Mouse (Mus musculus): ENCODE results near the gene Def6. TPM values are rescaled to one million over a fixed set of nuclear protein-coding genes. Genes with fewer than 3 reads are reported as not detected.

Def6 gene
- polyA plus RNA-seq, 1 experiment, result 3.4 TPM

GRCm38 (mm10) chr17:28223561-28224391 lies 16.2 kb downstream of the Def6 start:
- no peaks in the 10 kb centered on the region for H3K36me3 ChIP-seq (ENCODE audit: control insufficient read depth, insufficient read depth)
- H3K27me3 ChIP-seq (ENCODE audit: control insufficient read depth, insufficient read depth, insufficient read length), result no peaks in the 10 kb centered on the region
- peak overlapping the region; percentile 21 for H3K4me3 ChIP-seq
- peak overlapping the region; percentile 11 for H3ac ChIP-seq (ENCODE audit: control insufficient read depth, insufficient read length)
- TF ChIP-seq SRF (IDR thresholded peaks at IDR 0.05; ENCODE audit: control insufficient read depth, insufficient read length, low read depth) (no peak), POLR2A (IDR thresholded peaks at IDR 0.05; ENCODE audit: insufficient read length, low read depth) (peak; percentile 65), USF1 (IDR thresholded peaks at IDR 0.05; ENCODE audit: low read depth) (no peak), MYOD1 (IDR thresholded peaks at IDR 0.05; ENCODE audit: control insufficient read depth in 1 of 3, insufficient read length in 2 of 3, low read depth in 2 of 3) (peak in 2 of 3 experiments; percentile 58 to 81), MYOG (IDR thresholded peaks at IDR 0.05; ENCODE audit: control insufficient read depth in 1 of 3, insufficient read depth in 1 of 3, insufficient read length in 2 of 3, low read depth in 2 of 3) (peak; percentile 23 to 72 (median 69)), POLR2AphosphoS2 (IDR thresholded peaks at IDR 0.05; ENCODE audit: insufficient read length, low read depth) (peak; percentile 51)
- H3K4me2 ChIP-seq (ENCODE audit: low read depth), result peak overlapping the region; percentile 78
- no peaks in the 10 kb centered on the region for H3K79me2 ChIP-seq (ENCODE audit: control insufficient read depth, insufficient read depth)

DNA sequence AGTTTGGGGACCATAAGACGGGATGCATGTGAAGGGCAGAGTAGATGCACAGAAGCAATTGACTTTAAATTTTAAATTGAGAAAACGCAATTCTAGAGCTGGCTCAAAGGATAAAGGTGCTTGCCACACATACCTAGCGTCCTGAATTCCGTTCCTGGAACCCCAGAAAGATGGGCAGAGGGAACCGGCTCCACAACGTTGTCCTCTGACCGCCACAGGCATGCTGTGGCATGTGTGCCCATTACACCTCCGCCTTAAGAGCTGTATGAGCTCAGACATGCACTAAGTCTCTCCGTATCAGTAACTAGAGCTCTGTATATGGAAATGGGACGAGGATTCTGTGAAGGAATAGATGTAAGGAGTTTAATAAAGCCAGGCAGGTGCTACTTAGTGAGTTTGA lies 17.0 kb downstream of the Def6 start:
- H3ac ChIP-seq (ENCODE audit: control insufficient read depth, insufficient read length), result no peak overlapping the region
- no peak overlapping the region for H3K4me3 ChIP-seq
- no peaks in the 10 kb centered on the region for H3K27me3 ChIP-seq (ENCODE audit: control insufficient read depth, insufficient read depth, insufficient read length)
- no peaks in the 10 kb centered on the region for H3K79me2 ChIP-seq (ENCODE audit: control insufficient read depth, insufficient read depth)
- H3K4me2 ChIP-seq (ENCODE audit: low read depth), result peak overlapping the region; percentile 29
- TF ChIP-seq CEBPB (IDR thresholded peaks at IDR 0.05; ENCODE audit: insufficient read depth, poor library complexity, severe bottlenecking) (no peak), MYOD1 (IDR thresholded peaks at IDR 0.05; ENCODE audit: control insufficient read depth in 1 of 3, insufficient read length in 2 of 3, low read depth in 2 of 3) (no peak), TCF12 (IDR thresholded peaks at IDR 0.05; ENCODE audit: insufficient read depth, poor library complexity, severe bottlenecking) (no peak), USF1 (IDR thresholded peaks at IDR 0.05; ENCODE audit: low read depth) (no peak), E2F4 (IDR thresholded peaks at IDR 0.05; ENCODE audit: insufficient read depth) (no peak), MYOG (IDR thresholded peaks at IDR 0.05; ENCODE audit: control insufficient read depth in 1 of 3, insufficient read depth in 1 of 3, insufficient read length in 2 of 3, low read depth in 2 of 3) (no peak), POLR2A (IDR thresholded peaks at IDR 0.05; ENCODE audit: insufficient read length, low read depth) (no peak), REST (IDR thresholded peaks at IDR 0.05; ENCODE audit: insufficient read depth, insufficient read length) (no peak), POLR2AphosphoS2 (IDR thresholded peaks at IDR 0.05; ENCODE audit: insufficient read length, low read depth) (no peak), TCF3 (IDR thresholded peaks at IDR 0.05; ENCODE audit: insufficient read length, low read depth) (no peak), MAX (IDR thresholded peaks at IDR 0.05; ENCODE audit: low read depth) (no peak), SRF (IDR thresholded peaks at IDR 0.05; ENCODE audit: control insufficient read depth, insufficient read length, low read depth) (no peak)
- no peaks in the 10 kb centered on the region for H3K36me3 ChIP-seq (ENCODE audit: control insufficient read depth, insufficient read depth)

DNA sequence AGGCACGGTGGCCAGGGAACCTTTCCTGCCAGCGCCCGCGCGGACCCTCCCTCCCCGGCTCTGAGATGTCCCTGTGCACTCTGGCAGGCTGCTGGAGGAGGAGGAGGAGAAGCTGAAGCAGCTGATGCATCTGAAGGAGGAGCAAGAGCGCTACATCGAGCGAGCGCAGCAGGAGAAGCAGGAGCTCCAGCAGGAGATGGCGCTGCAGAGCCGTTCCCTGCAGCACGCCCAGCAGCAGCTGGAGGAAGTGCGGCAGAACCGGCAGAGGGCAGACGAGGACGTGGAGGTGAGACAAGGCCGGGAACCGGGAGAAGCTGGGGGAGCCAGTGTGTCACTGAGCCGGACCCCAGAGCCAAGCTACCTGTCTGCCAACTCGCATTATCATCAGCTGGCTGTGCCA lies 18.4 kb downstream of the Def6 start:
- H3K4me3 ChIP-seq, result no peak overlapping the region

GRCm38 (mm10) chr17:28230486-28230885 lies 22.9 kb downstream of the Def6 start:
- Histone ChIP-seq H3K79me2 (ENCODE audit: control insufficient read depth, insufficient read depth) (peaks cover 27% of the 10 kb centered on the region), H3K4me3 (no peak overlapping the region), H3K36me3 (ENCODE audit: control insufficient read depth, insufficient read depth) (no peaks in the 10 kb centered on the region), H3K4me2 (ENCODE audit: low read depth) (no peak overlapping the region), H3ac (ENCODE audit: control insufficient read depth, insufficient read length) (no peak overlapping the region), H3K27me3 (ENCODE audit: control insufficient read depth, insufficient read depth, insufficient read length) (no peaks in the 10 kb centered on the region)
- no peak for TF ChIP-seq TCF12 (IDR thresholded peaks at IDR 0.05; ENCODE audit: insufficient read depth, poor library complexity, severe bottlenecking)
- TF ChIP-seq CEBPB (IDR thresholded peaks at IDR 0.05; ENCODE audit: insufficient read depth, poor library complexity, severe bottlenecking), result no peak
- TF ChIP-seq USF1 (IDR thresholded peaks at IDR 0.05; ENCODE audit: low read depth), result no peak
- no peak for TF ChIP-seq MYOD1 (IDR thresholded peaks at IDR 0.05; ENCODE audit: control insufficient read depth in 1 of 3, insufficient read length in 2 of 3, low read depth in 2 of 3)
- TF ChIP-seq MYOG (IDR thresholded peaks at IDR 0.05; ENCODE audit: control insufficient read depth in 1 of 3, insufficient read depth in 1 of 3, insufficient read length in 2 of 3, low read depth in 2 of 3), result no peak

More for the DNA sequence above, 18.4 kb downstream of the Def6 start:
- no peaks in the 10 kb centered on the region for H3K36me3 ChIP-seq (ENCODE audit: control insufficient read depth, insufficient read depth)
- no peak overlapping the region for H3ac ChIP-seq (ENCODE audit: control insufficient read depth, insufficient read length)
- H3K79me2 ChIP-seq (ENCODE audit: control insufficient read depth, insufficient read depth), result no peaks in the 10 kb centered on the region
- no peaks in the 10 kb centered on the region for H3K27me3 ChIP-seq (ENCODE audit: control insufficient read depth, insufficient read depth, insufficient read length)
- H3K4me2 ChIP-seq (ENCODE audit: low read depth), result peak overlapping the region; percentile 70
- TF ChIP-seq MYOG (IDR thresholded peaks at IDR 0.05; ENCODE audit: control insufficient read depth in 1 of 3, insufficient read depth in 1 of 3, insufficient read length in 2 of 3, low read depth in 2 of 3) (peak; percentile 48 to 92 (median 91)), USF1 (IDR thresholded peaks at IDR 0.05; ENCODE audit: low read depth) (no peak), SRF (IDR thresholded peaks at IDR 0.05; ENCODE audit: control insufficient read depth, insufficient read length, low read depth) (peak; percentile 64), MYOD1 (IDR thresholded peaks at IDR 0.05; ENCODE audit: control insufficient read depth in 1 of 3, insufficient read length in 2 of 3, low read depth in 2 of 3) (peak in 2 of 3 experiments; percentile 78 to 84)

DNA sequence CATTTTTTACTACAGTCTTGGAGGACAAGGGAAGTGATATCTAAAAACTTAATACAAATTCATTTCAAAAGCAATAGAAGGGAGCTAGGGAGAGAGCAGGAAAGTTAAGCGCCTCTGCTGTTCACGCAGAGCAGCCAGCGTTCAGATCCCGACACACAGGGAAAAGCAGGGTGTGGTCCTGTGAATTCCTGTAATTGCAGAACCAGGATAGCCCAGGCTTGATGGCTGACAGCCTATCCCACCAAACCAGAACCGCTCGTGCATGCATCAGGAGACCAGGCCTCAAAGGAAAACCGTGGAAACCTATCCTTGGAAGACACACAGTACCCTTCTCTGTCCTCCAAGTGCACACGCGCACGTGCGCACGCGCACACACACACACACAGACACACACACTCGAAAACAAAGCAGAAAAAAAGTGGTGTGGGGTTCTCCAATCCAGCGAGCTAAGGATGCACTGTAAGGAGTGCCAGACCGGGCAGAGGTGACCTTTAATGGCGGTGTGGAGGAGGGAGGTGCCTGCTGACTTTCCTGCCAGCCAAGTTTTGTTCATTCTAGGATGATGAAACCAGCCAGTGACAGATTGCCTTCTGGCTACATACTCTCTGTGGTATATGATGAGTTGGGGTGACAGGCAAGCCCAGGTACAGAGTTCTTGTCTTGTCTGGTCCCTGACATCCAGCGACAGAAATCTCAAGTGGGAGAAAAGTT lies 23.6 kb downstream of the Def6 start:
- TF ChIP-seq E2F4 (IDR thresholded peaks at IDR 0.05; ENCODE audit: insufficient read depth) (no peak), USF1 (IDR thresholded peaks at IDR 0.05; ENCODE audit: low read depth) (no peak), TCF12 (IDR thresholded peaks at IDR 0.05; ENCODE audit: insufficient read depth, poor library complexity, severe bottlenecking) (no peak), POLR2AphosphoS2 (IDR thresholded peaks at IDR 0.05; ENCODE audit: insufficient read length, low read depth) (no peak), SRF (IDR thresholded peaks at IDR 0.05; ENCODE audit: control insufficient read depth, insufficient read length, low read depth) (no peak), TCF3 (IDR thresholded peaks at IDR 0.05; ENCODE audit: insufficient read length, low read depth) (no peak), REST (IDR thresholded peaks at IDR 0.05; ENCODE audit: insufficient read depth, insufficient read length) (no peak), POLR2A (IDR thresholded peaks at IDR 0.05; ENCODE audit: insufficient read length, low read depth) (no peak), MYOD1 (IDR thresholded peaks at IDR 0.05; ENCODE audit: control insufficient read depth in 1 of 3, insufficient read length in 2 of 3, low read depth in 2 of 3) (no peak), CEBPB (IDR thresholded peaks at IDR 0.05; ENCODE audit: insufficient read depth, poor library complexity, severe bottlenecking) (no peak), MYOG (IDR thresholded peaks at IDR 0.05; ENCODE audit: control insufficient read depth in 1 of 3, insufficient read depth in 1 of 3, insufficient read length in 2 of 3, low read depth in 2 of 3) (no peak), MAX (IDR thresholded peaks at IDR 0.05; ENCODE audit: low read depth) (no peak)
- Histone ChIP-seq H3ac (ENCODE audit: control insufficient read depth, insufficient read length) (no peak overlapping the region), H3K4me2 (ENCODE audit: low read depth) (no peak overlapping the region), H3K36me3 (ENCODE audit: control insufficient read depth, insufficient read depth) (no peaks in the 10 kb centered on the region), H3K27me3 (ENCODE audit: control insufficient read depth, insufficient read depth, insufficient read length) (no peaks in the 10 kb centered on the region), H3K4me3 (no peak overlapping the region), H3K79me2 (ENCODE audit: control insufficient read depth, insufficient read depth) (peaks cover 34% of the 10 kb centered on the region)

Data from myocyte (in vitro differentiated cells).